Mouse (Mus musculus) midbrain, embryonic 15.5 days (tissue): ENCODE results near the gene Vmn1r197. TPM values are rescaled to one million over a fixed set of nuclear protein-coding genes. Genes with fewer than 3 reads are reported as not detected.

ENCODE experiments used
- polyA plus RNA-seq: library from polyadenylated mRNA; unstranded; fragments of >200 nt; fragmentation: Nextera tagmentation; extraction: Ambion mirVana; gene quantifications from 2 replicates; pipeline ENCODE4 v1.2.1, GENCODE M21; 2015

The Vmn1r197 gene
- polyA plus RNA-seq, 1 experiment from 2014 or later: not detected

Other genes with a start within 250 kb of the Vmn1r197 start
- not detected in 2 replicates for gene Vmn1r188, start 240.1 kb upstream of the Vmn1r197 start, polyA plus RNA-seq
- not detected in 2 replicates for gene Vmn1r189, start 218.8 kb upstream of the Vmn1r197 start, polyA plus RNA-seq
- gene Vmn1r191, start 140.6 kb upstream of the Vmn1r197 start, polyA plus RNA-seq: not detected in 2 replicates
- gene Vmn1r192, start 133.4 kb upstream of the Vmn1r197 start, polyA plus RNA-seq: not detected in 2 replicates
- gene Vmn1r193, start 101.4 kb upstream of the Vmn1r197 start, polyA plus RNA-seq: not detected in 2 replicates
- not detected in 2 replicates for gene Vmn1r194, start 80.4 kb upstream of the Vmn1r197 start, polyA plus RNA-seq
- not detected in 2 replicates for gene Vmn1r195, start 54.1 kb upstream of the Vmn1r197 start, polyA plus RNA-seq
- not detected in 2 replicates for gene Vmn1r196, start 34.7 kb upstream of the Vmn1r197 start, polyA plus RNA-seq
- not detected in 2 replicates for gene Vmn1r198, start 25.8 kb downstream of the Vmn1r197 start, polyA plus RNA-seq
- not detected in 2 replicates for gene Vmn1r199, start 55.2 kb downstream of the Vmn1r197 start, polyA plus RNA-seq
- 0.05 TPM in 1 of 2 replicates, not detected in the other for gene Vmn1r200, start 65.8 kb downstream of the Vmn1r197 start, polyA plus RNA-seq
- gene Vmn1r201, start 147.3 kb downstream of the Vmn1r197 start, polyA plus RNA-seq: not detected in 2 replicates
- 0.03 TPM in 1 of 2 replicates, not detected in the other for gene Vmn1r202, start 180.8 kb downstream of the Vmn1r197 start, polyA plus RNA-seq
- gene Vmn1r203, start 193.5 kb downstream of the Vmn1r197 start, polyA plus RNA-seq: not detected in 2 replicates
- not detected in 2 replicates for gene Vmn1r204, start 228.6 kb downstream of the Vmn1r197 start, polyA plus RNA-seq